Mouse (Mus musculus) myocyte (in vitro differentiated cells): ENCODE measurements around the gene Tmem219. TPM values are rescaled to one million over a fixed set of nuclear protein-coding genes. Genes with fewer than 3 reads are reported as not detected.

ENCODE experiments used
- polyA plus RNA-seq: library from polyadenylated mRNA; unstranded; fragments of >200 nt; fragmentation: generic; extraction: Trizol; gene quantifications from one replicate; pipeline ENCODE4 v1.2.1, GENCODE M21; 2012; ENCODE audit warnings: missing spikeins

Tmem219 gene
- polyA plus RNA-seq, 1 experiment = 34.1 TPM

Other genes starting within 250 kb of the Tmem219 start
- not detected for gene Sult1a1, start 246.5 kb downstream of the Tmem219 start, polyA plus RNA-seq
- 79.7 TPM for gene Bola2, start 227.5 kb downstream of the Tmem219 start, polyA plus RNA-seq
- 5.8 TPM for gene Slx1b, start 227.1 kb downstream of the Tmem219 start, polyA plus RNA-seq
- gene Coro1a, start 215.1 kb downstream of the Tmem219 start, polyA plus RNA-seq = 0.14 TPM
- gene Mapk3, start 163.3 kb downstream of the Tmem219 start, polyA plus RNA-seq = 126 TPM
- 1.1 TPM for gene Gdpd3, start 156.6 kb downstream of the Tmem219 start, polyA plus RNA-seq
- gene Ypel3, start 146.0 kb downstream of the Tmem219 start, polyA plus RNA-seq = 82.2 TPM
- 0.23 TPM for gene Tbx6, start 141.4 kb downstream of the Tmem219 start, polyA plus RNA-seq
- gene Ppp4c, start 130.4 kb downstream of the Tmem219 start, polyA plus RNA-seq = 113 TPM
- gene Fam57b, start 125.2 kb downstream of the Tmem219 start, polyA plus RNA-seq = 0.94 TPM
- gene 4930451I11Rik, start 91.3 kb downstream of the Tmem219 start, polyA plus RNA-seq = not detected
- not detected for gene Doc2a, start 75.5 kb downstream of the Tmem219 start, polyA plus RNA-seq
- gene Hirip3, start 60.9 kb downstream of the Tmem219 start, polyA plus RNA-seq = 16.2 TPM
- 62.4 TPM for gene Ino80e, start 60.5 kb downstream of the Tmem219 start, polyA plus RNA-seq
- 26.6 TPM for gene Taok2, start 38.2 kb downstream of the Tmem219 start, polyA plus RNA-seq
- 14.6 TPM for gene Kctd13, start 6.0 kb upstream of the Tmem219 start, polyA plus RNA-seq
- gene Asphd1, start 26.7 kb upstream of the Tmem219 start, polyA plus RNA-seq = 0.11 TPM
- gene Sez6l2, start 27.6 kb upstream of the Tmem219 start, polyA plus RNA-seq = 0.10 TPM
- 173 TPM for gene Cdipt, start 53.0 kb upstream of the Tmem219 start, polyA plus RNA-seq
- 0.18 TPM for gene Cdiptos, start 53.2 kb upstream of the Tmem219 start, polyA plus RNA-seq
- 111 TPM for gene Mvp, start 91.7 kb upstream of the Tmem219 start, polyA plus RNA-seq
- gene Pagr1b, start 93.6 kb upstream of the Tmem219 start, polyA plus RNA-seq = 0.95 TPM
- 8.1 TPM for gene Pagr1a, start 94.4 kb upstream of the Tmem219 start, polyA plus RNA-seq
- 37.7 TPM for gene Gm42742, start 98.2 kb upstream of the Tmem219 start, polyA plus RNA-seq
- gene Prrt2, start 98.3 kb upstream of the Tmem219 start, polyA plus RNA-seq = not detected
- 115 TPM for gene Maz, start 104.1 kb upstream of the Tmem219 start, polyA plus RNA-seq
- 29.9 TPM for gene Kif22, start 119.6 kb upstream of the Tmem219 start, polyA plus RNA-seq
- gene Zg16, start 164.4 kb upstream of the Tmem219 start, polyA plus RNA-seq = not detected
- gene AI467606, start 168.4 kb upstream of the Tmem219 start, polyA plus RNA-seq = 45.0 TPM
- gene Qprt, start 199.3 kb upstream of the Tmem219 start, polyA plus RNA-seq = 0.04 TPM
- gene Spn, start 214.9 kb upstream of the Tmem219 start, polyA plus RNA-seq = 21.7 TPM